Mouse (Mus musculus) spleen, adult 2 months (tissue): ENCODE data around the gene Vmn2r29.
"Not testable (repeated sequence)": the region's sequence is repeated elsewhere in the genome, so short reads cannot be mapped to it uniquely, and the experiment has no call there.

Experiments
- CTCF ChIP-seq: fragments of 200-500 bp; IDR thresholded peaks from 2 replicates; pipeline ENCODE4 v1.5.1; 2011; ENCODE audit warnings: mild to moderate bottlenecking, inconsistent platforms; ENCODE audit not compliant: insufficient read depth, insufficient read length, insufficient replicate concordance; ENCODE audit errors: extremely low read depth
- POLR2A ChIP-seq: fragments of 200-500 bp; IDR thresholded peaks from 2 replicates; pipeline ENCODE4 v1.6.1; 2011; ENCODE audit warnings: low read depth, low read length, inconsistent platforms

- TF ChIP-seq CTCF, POLR2A: not testable (repeated sequence)
Measured at GRCm38 (mm10) chr7:7277556-7277955, 30.4 kb upstream of the Vmn2r29 start.
